Mouse (Mus musculus): ENCODE results near the gene Mad2l2.
A peak's percentile ranks its signal among the peaks of the same experiment; 100 is the strongest.

DNA sequence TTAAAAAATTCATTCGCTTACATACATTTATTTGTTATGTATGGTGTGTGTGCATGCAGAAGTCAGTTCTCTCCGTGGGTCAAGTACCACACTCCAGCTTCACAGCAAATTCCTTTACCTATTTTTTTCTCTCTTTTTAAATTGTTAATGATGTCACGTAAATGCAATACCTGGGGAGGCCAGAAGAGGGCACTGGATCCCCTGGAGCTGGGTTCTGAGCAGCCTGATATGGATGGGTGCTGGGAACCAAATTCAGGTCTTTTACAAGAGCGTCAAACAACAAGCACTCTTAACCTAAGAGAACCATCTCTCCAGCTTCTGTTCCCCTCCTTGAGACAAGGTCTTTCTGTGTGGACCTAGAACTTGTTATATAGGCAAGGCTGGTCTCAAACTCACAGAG lies 13.5 kb upstream of the Mad2l2 start:
- TF ChIP-seq CTCF (IDR thresholded peaks at IDR 0.05; ENCODE audit: extremely low read depth, insufficient read depth, low read length) = peak; percentile 16; the same call in 1 of the 2 replicates
- no peak for TF ChIP-seq POLR2A (IDR thresholded peaks at IDR 0.05; ENCODE audit: extremely low read depth, insufficient read depth, low read length)

Measured in cortical plate, adult 2 months (tissue).